Mouse (Mus musculus) CD4-positive helper T cell, adult 2 months (primary cell): ENCODE measurements at regions not wholly inside any gene's neighbourhood (a gene's known extent, or its start where the extent isn't known, plus 50 kb on each side); places are given as distances from the start of the nearest gene placed in this dataset.

Experiments
- DNase-seq: peaks from one replicate; pipeline ENCODE4 v3.0.0-alpha.2; 2012; ENCODE audit warnings: low read depth, missing footprints, low spot score

- no peak for DNase-seq
Observed at GRCm38 (mm10) chr12:110078081-110078505, 200.8 kb upstream of the Dio3 start.

GRCm38 (mm10) chr12:110081831-110082615 is 196.8 kb upstream of the Dio3 start:
- DNase-seq: no peak

- no peak for DNase-seq
Observed at GRCm38 (mm10) chr12:110082921-110083320, 195.9 kb upstream of the Dio3 start.

- no peak for DNase-seq
Observed at GRCm38 (mm10) chr12:110083471-110083870, 195.4 kb upstream of the Dio3 start.

- no peak for DNase-seq
Observed at GRCm38 (mm10) chr12:110086921-110087320, 191.9 kb upstream of the Dio3 start.

GRCm38 (mm10) chr12:110087812-110088211 is 191.1 kb upstream of the Dio3 start:
- no peak for DNase-seq

- DNase-seq: no peak
Observed at GRCm38 (mm10) chr12:110102186-110102585, 176.7 kb upstream of the Dio3 start.

GRCm38 (mm10) chr12:110112051-110112722 is 166.7 kb upstream of the Dio3 start:
- DNase-seq: no peak

GRCm38 (mm10) chr12:110112723-110113105 is 166.2 kb upstream of the Dio3 start:
- DNase-seq: no peak

GRCm38 (mm10) chr12:110120141-110120540 is 158.7 kb upstream of the Dio3 start:
- no peak for DNase-seq

- DNase-seq: no peak
Observed at GRCm38 (mm10) chr12:110122976-110123375, 155.9 kb upstream of the Dio3 start.

GRCm38 (mm10) chr12:110126525-110126924 is 152.3 kb upstream of the Dio3 start:
- DNase-seq: no peak

- DNase-seq: no peak
Observed at GRCm38 (mm10) chr12:110145379-110145778, 133.5 kb upstream of the Dio3 start.

GRCm38 (mm10) chr12:110154225-110154962 is 124.5 kb upstream of the Dio3 start:
- no peak for DNase-seq

GRCm38 (mm10) chr12:110154963-110155325 is 123.9 kb upstream of the Dio3 start:
- no peak for DNase-seq

- no peak for DNase-seq
Observed at GRCm38 (mm10) chr12:110156441-110156840, 122.4 kb upstream of the Dio3 start.

- no peak for DNase-seq
Observed at GRCm38 (mm10) chr12:110157998-110158747, 120.7 kb upstream of the Dio3 start.

GRCm38 (mm10) chr12:110161306-110161705 is 117.6 kb upstream of the Dio3 start:
- DNase-seq: no peak

- DNase-seq: no peak
Observed at GRCm38 (mm10) chr12:110165462-110165861, 113.4 kb upstream of the Dio3 start.

- DNase-seq: no peak
Observed at GRCm38 (mm10) chr12:110168407-110168806, 110.5 kb upstream of the Dio3 start.

- no peak for DNase-seq
Observed at GRCm38 (mm10) chr12:110169261-110169660, 109.6 kb upstream of the Dio3 start.

- DNase-seq: no peak
Observed at GRCm38 (mm10) chr12:110170496-110170895, 108.4 kb upstream of the Dio3 start.
